Mouse (Mus musculus): ENCODE results near the gene Gjb6.
A peak's percentile ranks its signal among the peaks of the same experiment; 100 is the strongest.

GRCm38 (mm10) chr14:57104106-57105023, 29.0 kb downstream of the Gjb6 start, which contains the start of gene Gjb2:
- TF ChIP-seq CTCF (IDR thresholded peaks at IDR 0.05; ENCODE audit: extremely low read depth, insufficient read length, insufficient replicate concordance, low read depth, low read length) (no peak), POLR2A (IDR thresholded peaks at IDR 0.05; ENCODE audit: low read depth, low read length) (peak; percentile 37; the same call in 1 of the 2 replicates)
